Mouse (Mus musculus) myocyte (in vitro differentiated cells): Measurements from ENCODE around the gene Lcat. TPM values are rescaled to one million over a fixed set of nuclear protein-coding genes. Genes with fewer than 3 reads are reported as not detected.
"Not testable (repeated sequence)": the region's sequence is repeated elsewhere in the genome, so short reads cannot be mapped to it uniquely, and the experiment has no call there.

Experiments used
- H3K27me3 ChIP-seq: one replicate; pipeline ENCODE4 v1.6.1; 2011; ENCODE audit not compliant: control insufficient read depth, insufficient read depth, insufficient read length
- H3K36me3 ChIP-seq: one replicate; pipeline ENCODE4 v1.6.1; 2011; ENCODE audit not compliant: control insufficient read depth, insufficient read depth
- H3K4me2 ChIP-seq: one replicate; pipeline ENCODE4 v1.6.1; 2011; ENCODE audit warnings: low read depth, control low read depth
- H3K4me3 ChIP-seq: one replicate; pipeline ENCODE4 v1.5.1; 2011; ENCODE audit warnings: mild to moderate bottlenecking, control low read depth, moderate library complexity
- H3K79me2 ChIP-seq: one replicate; pipeline ENCODE4 v1.6.1; 2011; ENCODE audit not compliant: control insufficient read depth, insufficient read depth
- H3ac ChIP-seq: one replicate; pipeline ENCODE4 v1.6.1; 2011; ENCODE audit not compliant: control insufficient read depth, insufficient read length
- CEBPB ChIP-seq: IDR thresholded peaks from 2 replicates; pipeline ENCODE4 v1.6.1; 2011; ENCODE audit warnings: mild to moderate bottlenecking, moderate library complexity; ENCODE audit not compliant: poor library complexity, insufficient read depth, severe bottlenecking
- E2F4 ChIP-seq: IDR thresholded peaks from one replicate; pipeline ENCODE4 v1.6.1; 2011; ENCODE audit warnings: mild to moderate bottlenecking, control low read depth, moderate library complexity; ENCODE audit not compliant: insufficient read depth
- MAX ChIP-seq: IDR thresholded peaks from one replicate; pipeline ENCODE4 v1.6.1; 2011; ENCODE audit warnings: low read depth, mild to moderate bottlenecking, control low read depth
- MYOD1 ChIP-seq, 3 experiments: IDR thresholded peaks; one replicate each; pipeline ENCODE4 v1.6.1; 2011; ENCODE audit warnings: control low read depth in 2 of 3, low read depth in 2 of 3, mild to moderate bottlenecking in 2 of 3, moderate library complexity in 1 of 3; ENCODE audit not compliant: insufficient read length in 2 of 3, control insufficient read depth in 1 of 3
- MYOG ChIP-seq, 3 experiments: IDR thresholded peaks; one replicate each; pipeline ENCODE4 v1.6.1; 2011; ENCODE audit warnings: control low read depth in 2 of 3, low read depth in 2 of 3, mild to moderate bottlenecking in 2 of 3; ENCODE audit not compliant: insufficient read length in 2 of 3, control insufficient read depth in 1 of 3, insufficient read depth in 1 of 3
- POLR2A ChIP-seq: IDR thresholded peaks from one replicate; pipeline ENCODE4 v1.6.1; 2011; ENCODE audit warnings: low read depth, mild to moderate bottlenecking, control low read depth, moderate library complexity; ENCODE audit not compliant: insufficient read length
- POLR2AphosphoS2 ChIP-seq: IDR thresholded peaks from one replicate; pipeline ENCODE4 v1.6.1; 2011; ENCODE audit warnings: low read depth, control low read depth; ENCODE audit not compliant: insufficient read length
- REST ChIP-seq: IDR thresholded peaks from one replicate; pipeline ENCODE4 v1.6.1; 2011; ENCODE audit warnings: mild to moderate bottlenecking, control low read depth, moderate library complexity; ENCODE audit not compliant: insufficient read depth, insufficient read length
- SRF ChIP-seq: IDR thresholded peaks from one replicate; pipeline ENCODE4 v1.6.1; 2011; ENCODE audit warnings: low read depth; ENCODE audit not compliant: control insufficient read depth, insufficient read length
- TCF12 ChIP-seq: IDR thresholded peaks from one replicate; pipeline ENCODE4 v1.6.1; 2011; ENCODE audit warnings: mild to moderate bottlenecking, control low read depth; ENCODE audit not compliant: poor library complexity, insufficient read depth, severe bottlenecking
- TCF3 ChIP-seq: IDR thresholded peaks from one replicate; pipeline ENCODE4 v1.6.1; 2011; ENCODE audit warnings: low read depth, control low read depth; ENCODE audit not compliant: insufficient read length
- USF1 ChIP-seq: IDR thresholded peaks from one replicate; pipeline ENCODE4 v1.6.1; 2011; ENCODE audit warnings: low read depth, mild to moderate bottlenecking, control low read depth, moderate library complexity
- polyA plus RNA-seq: library from polyadenylated mRNA; unstranded; fragments of >200 nt; fragmentation: generic; extraction: Trizol; gene quantifications from one replicate; pipeline ENCODE4 v1.2.1, GENCODE M21; 2012; ENCODE audit warnings: missing spikeins

Gene Lcat
- polyA plus RNA-seq, result 1.1 TPM

DNA sequence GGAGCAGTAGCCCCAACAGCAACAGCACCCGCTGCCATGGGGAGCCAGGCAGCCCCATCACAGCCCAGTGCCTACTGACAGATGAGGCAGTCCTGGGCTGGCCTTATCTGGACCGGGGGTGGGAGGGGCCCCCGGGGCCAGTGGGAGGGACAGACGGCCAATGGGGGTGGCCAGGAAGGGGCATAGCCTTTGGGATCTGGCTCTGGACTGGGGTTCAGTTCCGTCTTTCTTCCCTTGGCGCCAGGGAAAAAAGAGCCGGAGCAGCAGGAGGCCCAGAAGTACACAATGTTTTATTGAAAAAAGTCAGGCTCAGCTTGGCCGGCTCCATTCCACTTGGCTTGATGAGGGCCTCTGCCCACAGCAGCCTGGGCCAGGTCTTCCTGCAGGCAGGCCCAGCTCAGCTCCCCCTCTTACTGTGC is at the start of gene Lcat:
Lcat (minus strand) TSS at position 62 of the 419 bp plus-strand sequence.
- TF ChIP-seq USF1 (no peak), POLR2A (no peak), MAX (no peak), E2F4 (no peak), TCF12 (no peak), TCF3 (no peak), MYOG (IDR thresholded peaks at IDR 0.05; ENCODE audit: control insufficient read depth in 1 of 3, insufficient read depth in 1 of 3, insufficient read length in 2 of 3, low read depth in 2 of 3) (no peak), MYOD1 (IDR thresholded peaks at IDR 0.05; ENCODE audit: control insufficient read depth in 1 of 3, insufficient read length in 2 of 3, low read depth in 2 of 3) (no peak), REST (no peak), POLR2AphosphoS2 (no peak)
- peaks cover 3% of the 10 kb centered on the region for H3K36me3 ChIP-seq
- H3ac ChIP-seq, result no peak within 1 kb of the TSS

DNA sequence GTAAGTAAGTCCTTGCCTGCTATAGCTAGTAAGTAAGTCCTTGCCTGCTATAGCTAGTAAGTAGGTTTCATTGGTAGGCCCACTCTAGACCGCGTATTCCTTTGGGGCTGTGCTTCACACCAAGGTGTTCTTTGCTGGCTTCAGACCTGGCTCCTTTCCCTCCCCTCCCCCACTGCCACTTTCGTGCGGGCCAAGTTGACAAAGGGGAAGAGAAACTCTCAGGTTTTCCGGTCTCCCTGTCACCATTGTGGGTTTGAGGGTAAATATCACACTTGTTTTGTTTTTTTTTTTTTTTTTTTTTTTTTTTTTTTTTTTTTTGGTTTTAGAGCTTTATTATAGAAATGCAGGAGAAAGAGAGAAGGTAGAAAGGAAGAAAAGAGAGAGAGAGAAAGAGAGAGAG is 49.3 kb upstream of the Lcat start:
- TF ChIP-seq TCF12, result no peak
- TF ChIP-seq CEBPB, result no peak
- no peak for TF ChIP-seq MAX
- no peak for TF ChIP-seq POLR2AphosphoS2
- no peak for TF ChIP-seq POLR2A
- TF ChIP-seq USF1, result no peak
- TF ChIP-seq TCF3, result no peak
- no peak for TF ChIP-seq MYOG (IDR thresholded peaks at IDR 0.05; ENCODE audit: control insufficient read depth in 1 of 3, insufficient read depth in 1 of 3, insufficient read length in 2 of 3, low read depth in 2 of 3)
- TF ChIP-seq E2F4, result no peak
- Histone ChIP-seq H3K27me3 (peaks cover 9% of the 10 kb centered on the region), H3K36me3 (no peaks in the 10 kb centered on the region), H3ac (no peak overlapping the region), H3K4me3 (no peak overlapping the region), H3K4me2 (no peak overlapping the region), H3K79me2 (no peaks in the 10 kb centered on the region)

More for the DNA sequence above, at the start of gene Lcat:
- H3K4me2 ChIP-seq, result no peak within 1 kb of the TSS
- H3K4me3 ChIP-seq, result no peak within 1 kb of the TSS
- no peaks in the 10 kb centered on the region for H3K79me2 ChIP-seq
- no peaks in the 10 kb centered on the region for H3K27me3 ChIP-seq

- Histone ChIP-seq H3ac (no peak overlapping the region), H3K4me3 (no peak overlapping the region), H3K4me2 (peak overlapping the region; percentile 74), H3K27me3 (peaks cover 9% of the 10 kb centered on the region), H3K36me3 (no peaks in the 10 kb centered on the region), H3K79me2 (no peaks in the 10 kb centered on the region)
- TF ChIP-seq TCF3 (no peak), E2F4 (no peak), MAX (no peak), POLR2AphosphoS2 (no peak)
Measured at GRCm38 (mm10) chr8:105991546-105991945, 48.4 kb upstream of the Lcat start.

DNA sequence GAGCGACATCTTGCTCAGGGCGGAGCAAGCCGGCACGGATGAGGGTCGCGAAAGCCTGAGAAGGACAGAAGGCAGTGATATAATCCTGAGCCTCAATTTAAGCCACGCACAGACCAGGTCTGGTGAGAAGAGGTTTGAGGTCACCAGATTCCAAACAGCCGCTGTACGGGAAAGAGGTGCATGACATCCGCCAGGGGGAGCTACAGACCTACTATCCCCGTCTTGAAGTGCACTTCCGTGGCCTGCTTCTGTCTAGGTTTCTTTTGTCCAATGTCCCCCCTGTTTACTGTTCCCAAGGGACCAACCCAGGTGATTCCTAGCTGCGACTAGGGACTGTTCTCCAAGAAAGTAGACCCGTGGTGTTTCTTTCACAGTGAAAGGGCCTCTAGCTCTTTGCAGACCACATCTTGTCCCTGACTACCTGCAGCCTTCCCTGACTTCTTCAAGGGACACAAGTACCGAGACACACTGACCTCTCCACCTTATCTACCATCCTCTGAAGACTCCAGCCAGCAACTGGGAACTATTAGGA is 47.7 kb upstream of the Lcat start, which contains the start of gene Dus2:
Dus2 (plus strand) TSS at position 482 of the 532 bp plus-strand sequence.
- Histone ChIP-seq H3ac (no peak within 1 kb of the TSS), H3K27me3 (peaks cover 9% of the 10 kb centered on the region), H3K4me2 (peak within 1 kb of the TSS; percentile 74), H3K79me2 (no peaks in the 10 kb centered on the region), H3K36me3 (no peaks in the 10 kb centered on the region), H3K4me3 (no peak within 1 kb of the TSS)
- TF ChIP-seq MYOG (IDR thresholded peaks at IDR 0.05; ENCODE audit: control insufficient read depth in 1 of 3, insufficient read depth in 1 of 3, insufficient read length in 2 of 3, low read depth in 2 of 3), result no peak
- TF ChIP-seq MYOD1 (IDR thresholded peaks at IDR 0.05; ENCODE audit: control insufficient read depth in 1 of 3, insufficient read length in 2 of 3, low read depth in 2 of 3), result no peak
- TF ChIP-seq POLR2A, result no peak
- no peak for TF ChIP-seq MAX
- no peak for TF ChIP-seq E2F4
- no peak for TF ChIP-seq SRF
- TF ChIP-seq TCF12, result no peak
- TF ChIP-seq REST, result no peak
- TF ChIP-seq POLR2AphosphoS2, result no peak
- no peak for TF ChIP-seq CEBPB
- no peak for TF ChIP-seq TCF3
- TF ChIP-seq USF1, result no peak

DNA sequence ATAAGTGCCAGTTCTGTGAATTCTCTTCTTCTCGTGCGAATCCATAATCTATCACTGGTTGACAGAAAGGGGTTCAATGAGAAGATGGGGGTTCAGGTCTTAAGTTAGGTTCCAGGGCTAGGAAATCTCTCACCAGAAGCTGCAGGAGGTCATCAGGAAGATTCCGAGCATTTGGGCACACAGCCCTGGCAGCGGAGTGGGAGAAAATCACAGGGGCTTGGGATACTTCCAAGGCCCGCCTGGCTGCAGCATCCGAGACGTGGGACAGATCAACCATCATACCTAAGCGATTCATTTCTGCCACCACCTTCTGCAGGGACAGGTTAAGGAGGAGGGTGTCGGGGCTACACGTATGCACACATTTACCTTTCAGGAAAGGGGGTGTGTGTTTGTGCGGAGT is 45.4 kb upstream of the Lcat start:
- H3ac ChIP-seq, result no peak overlapping the region
- H3K27me3 ChIP-seq, result peaks cover 17% of the 10 kb centered on the region
- H3K4me2 ChIP-seq, result no peak overlapping the region
- H3K36me3 ChIP-seq, result no peaks in the 10 kb centered on the region
- TF ChIP-seq MYOD1 (IDR thresholded peaks at IDR 0.05; ENCODE audit: control insufficient read depth in 1 of 3, insufficient read length in 2 of 3, low read depth in 2 of 3) (no peak), USF1 (no peak), TCF3 (no peak), MYOG (IDR thresholded peaks at IDR 0.05; ENCODE audit: control insufficient read depth in 1 of 3, insufficient read depth in 1 of 3, insufficient read length in 2 of 3, low read depth in 2 of 3) (no peak), REST (no peak), CEBPB (no peak), E2F4 (no peak)
- no peaks in the 10 kb centered on the region for H3K79me2 ChIP-seq
- H3K4me3 ChIP-seq, result no peak overlapping the region

DNA sequence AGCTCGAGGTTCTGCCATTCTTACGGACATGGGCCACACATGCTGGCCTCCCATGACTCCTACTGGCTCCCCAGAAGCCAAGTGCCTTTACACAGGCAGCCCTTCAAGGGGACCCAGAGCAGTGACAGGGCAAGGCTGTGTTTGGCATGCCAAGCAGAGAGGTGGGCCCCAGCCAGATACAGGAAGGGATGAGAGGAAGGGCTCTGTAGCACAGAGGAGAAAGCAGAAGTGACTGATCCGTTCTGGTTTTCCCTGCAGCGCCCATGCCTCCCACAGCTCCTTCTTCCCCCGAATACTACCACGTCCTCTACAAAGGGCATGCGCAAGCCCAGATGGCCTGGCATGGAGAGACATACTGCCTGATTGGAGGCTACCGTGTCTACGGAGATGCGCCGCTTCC is 40.2 kb upstream of the Lcat start:
- not testable (repeated sequence) for H3K4me2 ChIP-seq

More for the DNA sequence above, 40.2 kb upstream of the Lcat start:
- H3K27me3 ChIP-seq, result peaks cover 13% of the 10 kb centered on the region
- H3ac ChIP-seq, H3K36me3 ChIP-seq, H3K4me3 ChIP-seq, H3K79me2 ChIP-seq: not testable (repeated sequence)
